Mouse (Mus musculus): ENCODE results near the gene Gm11077. TPM values are rescaled to one million over a fixed set of nuclear protein-coding genes. Genes with fewer than 3 reads are reported as not detected.

The Gm11077 gene
- polyA plus RNA-seq (2015; fragmentation: Nextera tagmentation; extraction: Ambion mirVana): not detected in 2 replicates

GRCm38 (mm10) chr6:140729272-140729671, at the start of gene Gm11077:
Gm11077 (plus strand) TSS chr6:140729284.
- H3K9ac ChIP-seq: no peak within 1 kb of the TSS
- H3K9me3 ChIP-seq: no peaks in the 10 kb centered on the region
- 87% methylated on average over 5 of the region's 5 CpGs for WGBS
- H3K4me2 ChIP-seq: no peak within 1 kb of the TSS
- 0 out of 2 replicates have a peak, but pooled peaks cover 3% of the 10 kb centered on the region for H3K27me3 ChIP-seq
- no peak for ATAC-seq (ENCODE audit: borderline replicate concordance, extremely low read depth, low FRiP score, low TSS enrichment)
- H3K36me3 ChIP-seq: no peaks in the 10 kb centered on the region
- peaks cover 9% of the 10 kb centered on the region for H3K4me1 ChIP-seq
- no peak within 1 kb of the TSS for H3K4me3 ChIP-seq
- H3K27ac ChIP-seq: no peak within 1 kb of the TSS

GRCm38 (mm10) chr6:140680713-140681112, 48.4 kb upstream of the Gm11077 start:
- Histone ChIP-seq H3K4me2 (no peak overlapping the region), H3K4me3 (no peak overlapping the region), H3K36me3 (no peaks in the 10 kb centered on the region), H3K9ac (no peak overlapping the region), H3K27me3 (no peaks in the 10 kb centered on the region), H3K9me3 (no peaks in the 10 kb centered on the region), H3K27ac (no peak overlapping the region), H3K4me1 (peaks cover 24% of the 10 kb centered on the region)
- 56% methylated on average over 7 of the region's 7 CpGs for WGBS
- ATAC-seq (ENCODE audit: borderline replicate concordance, extremely low read depth, low FRiP score, low TSS enrichment): no peak

GRCm38 (mm10) chr6:140682829-140683228, 46.3 kb upstream of the Gm11077 start:
- no peak for ATAC-seq (ENCODE audit: borderline replicate concordance, extremely low read depth, low FRiP score, low TSS enrichment)
- no peak overlapping the region for H3K27ac ChIP-seq
- no peak overlapping the region for H3K4me2 ChIP-seq
- no peak overlapping the region for H3K9ac ChIP-seq
- H3K36me3 ChIP-seq: no peaks in the 10 kb centered on the region
- no peaks in the 10 kb centered on the region for H3K9me3 ChIP-seq
- WGBS: 32% methylated on average over 13 of the region's 13 CpGs
- no peak overlapping the region for H3K4me3 ChIP-seq
- H3K4me1 ChIP-seq: peaks cover 19% of the 10 kb centered on the region
- no peaks in the 10 kb centered on the region for H3K27me3 ChIP-seq

GRCm38 (mm10) chr6:140684403-140684802, 44.7 kb upstream of the Gm11077 start:
- Histone ChIP-seq H3K27ac (no peak overlapping the region), H3K9ac (no peak overlapping the region), H3K27me3 (no peaks in the 10 kb centered on the region), H3K4me1 (peaks cover 7% of the 10 kb centered on the region; the same call in 1 of the 2 replicates), H3K4me3 (no peak overlapping the region), H3K4me2 (no peak overlapping the region), H3K9me3 (no peaks in the 10 kb centered on the region), H3K36me3 (no peaks in the 10 kb centered on the region)
- WGBS: 90% methylated on average over 11 of the region's 11 CpGs
- no peak for ATAC-seq (ENCODE audit: borderline replicate concordance, extremely low read depth, low FRiP score, low TSS enrichment)

- WGBS: 52% methylated on average over 16 of the region's 16 CpGs
- no peaks in the 10 kb centered on the region for H3K36me3 ChIP-seq
- H3K4me3 ChIP-seq: no peak overlapping the region
- H3K27me3 ChIP-seq: no peaks in the 10 kb centered on the region
- peak overlapping the region; percentile 58 for H3K27ac ChIP-seq
- H3K4me1 ChIP-seq: peaks cover 23% of the 10 kb centered on the region
- no peak overlapping the region for H3K9ac ChIP-seq
- H3K4me2 ChIP-seq: no peak overlapping the region
- no peaks in the 10 kb centered on the region for H3K9me3 ChIP-seq
- peak; percentile 36; the same call in 1 of the 2 replicates for ATAC-seq (ENCODE audit: borderline replicate concordance, extremely low read depth, low FRiP score, low TSS enrichment)
These were observed 39.3 kb upstream of the Gm11077 start for GRCm38 (mm10) chr6:140689617-140690404.

- ATAC-seq (ENCODE audit: borderline replicate concordance, extremely low read depth, low FRiP score, low TSS enrichment): 0 out of 2 replicates have a peak, but pooled peaks have one; percentile 38
- Histone ChIP-seq H3K27ac (no peak overlapping the region), H3K9me3 (no peaks in the 10 kb centered on the region), H3K4me3 (no peak overlapping the region), H3K4me1 (peaks cover 23% of the 10 kb centered on the region), H3K27me3 (no peaks in the 10 kb centered on the region), H3K9ac (no peak overlapping the region), H3K4me2 (no peak overlapping the region), H3K36me3 (no peaks in the 10 kb centered on the region)
- 70% methylated on average over 6 of the region's 6 CpGs for WGBS
These were observed 36.9 kb upstream of the Gm11077 start for GRCm38 (mm10) chr6:140692160-140692559.

GRCm38 (mm10) chr6:140696192-140696879, 32.7 kb upstream of the Gm11077 start:
- no peak overlapping the region for H3K27ac ChIP-seq
- peaks cover 3% of the 10 kb centered on the region; the same call in 1 of the 2 replicates for H3K4me1 ChIP-seq
- no peaks in the 10 kb centered on the region for H3K27me3 ChIP-seq
- H3K9me3 ChIP-seq: no peaks in the 10 kb centered on the region
- no peak overlapping the region for H3K4me2 ChIP-seq
- no peak overlapping the region for H3K9ac ChIP-seq
- no peak for ATAC-seq (ENCODE audit: borderline replicate concordance, extremely low read depth, low FRiP score, low TSS enrichment)
- H3K4me3 ChIP-seq: no peak overlapping the region
- 66% methylated on average over 12 of the region's 12 CpGs for WGBS
- H3K36me3 ChIP-seq: no peaks in the 10 kb centered on the region

GRCm38 (mm10) chr6:140697994-140698393, 31.1 kb upstream of the Gm11077 start:
- H3K36me3 ChIP-seq: no peaks in the 10 kb centered on the region
- ATAC-seq (ENCODE audit: borderline replicate concordance, extremely low read depth, low FRiP score, low TSS enrichment): no peak
- no peak overlapping the region for H3K4me2 ChIP-seq
- H3K9me3 ChIP-seq: no peaks in the 10 kb centered on the region
- H3K4me3 ChIP-seq: no peak overlapping the region
- H3K9ac ChIP-seq: no peak overlapping the region
- H3K27me3 ChIP-seq: no peaks in the 10 kb centered on the region
- 78% methylated on average over 11 of the region's 11 CpGs for WGBS
- H3K27ac ChIP-seq: no peak overlapping the region
- no peaks in the 10 kb centered on the region for H3K4me1 ChIP-seq

GRCm38 (mm10) chr6:140698596-140698995, 30.5 kb upstream of the Gm11077 start:
- no peaks in the 10 kb centered on the region for H3K27me3 ChIP-seq
- no peak overlapping the region for H3K27ac ChIP-seq
- H3K9ac ChIP-seq: no peak overlapping the region
- H3K4me2 ChIP-seq: no peak overlapping the region
- no peaks in the 10 kb centered on the region for H3K36me3 ChIP-seq
- H3K4me3 ChIP-seq: no peak overlapping the region
- no peaks in the 10 kb centered on the region for H3K9me3 ChIP-seq
- no peak for ATAC-seq (ENCODE audit: borderline replicate concordance, extremely low read depth, low FRiP score, low TSS enrichment)
- no peaks in the 10 kb centered on the region for H3K4me1 ChIP-seq
- 85% methylated on average over 1 of the region's 1 CpGs for WGBS

- H3K4me3 ChIP-seq: no peak overlapping the region
- ATAC-seq (ENCODE audit: borderline replicate concordance, extremely low read depth, low FRiP score, low TSS enrichment): no peak
- H3K27me3 ChIP-seq: no peaks in the 10 kb centered on the region
- no peak overlapping the region for H3K9ac ChIP-seq
- H3K4me1 ChIP-seq: no peaks in the 10 kb centered on the region
- H3K36me3 ChIP-seq: no peaks in the 10 kb centered on the region
- H3K27ac ChIP-seq: no peak overlapping the region
- H3K9me3 ChIP-seq: no peaks in the 10 kb centered on the region
- 69% methylated on average over 6 of the region's 6 CpGs for WGBS
- no peak overlapping the region for H3K4me2 ChIP-seq
These were observed 27.8 kb upstream of the Gm11077 start for GRCm38 (mm10) chr6:140701259-140701658.

GRCm38 (mm10) chr6:140705132-140705531, 24.0 kb upstream of the Gm11077 start:
- Histone ChIP-seq H3K9ac (no peak overlapping the region), H3K9me3 (no peaks in the 10 kb centered on the region), H3K4me1 (no peaks in the 10 kb centered on the region), H3K4me3 (no peak overlapping the region), H3K27me3 (no peaks in the 10 kb centered on the region), H3K27ac (no peak overlapping the region), H3K4me2 (no peak overlapping the region), H3K36me3 (no peaks in the 10 kb centered on the region)
- WGBS: 88% methylated on average over 10 of the region's 10 CpGs
- no peak for ATAC-seq (ENCODE audit: borderline replicate concordance, extremely low read depth, low FRiP score, low TSS enrichment)

- no peaks in the 10 kb centered on the region for H3K4me1 ChIP-seq
- WGBS: 93% methylated on average over 5 of the region's 5 CpGs
- H3K4me2 ChIP-seq: no peak overlapping the region
- no peak overlapping the region for H3K27ac ChIP-seq
- no peaks in the 10 kb centered on the region for H3K9me3 ChIP-seq
- H3K9ac ChIP-seq: no peak overlapping the region
- H3K27me3 ChIP-seq: no peaks in the 10 kb centered on the region
- ATAC-seq (ENCODE audit: borderline replicate concordance, extremely low read depth, low FRiP score, low TSS enrichment): no peak
- H3K4me3 ChIP-seq: no peak overlapping the region
- no peaks in the 10 kb centered on the region for H3K36me3 ChIP-seq
These were observed 23.0 kb upstream of the Gm11077 start for GRCm38 (mm10) chr6:140706056-140706455.

All from lung, embryonic 15.5 days (tissue).